23 mouse cellular contexts compared by ENCODE assay signal in the genomic region with DNA sequence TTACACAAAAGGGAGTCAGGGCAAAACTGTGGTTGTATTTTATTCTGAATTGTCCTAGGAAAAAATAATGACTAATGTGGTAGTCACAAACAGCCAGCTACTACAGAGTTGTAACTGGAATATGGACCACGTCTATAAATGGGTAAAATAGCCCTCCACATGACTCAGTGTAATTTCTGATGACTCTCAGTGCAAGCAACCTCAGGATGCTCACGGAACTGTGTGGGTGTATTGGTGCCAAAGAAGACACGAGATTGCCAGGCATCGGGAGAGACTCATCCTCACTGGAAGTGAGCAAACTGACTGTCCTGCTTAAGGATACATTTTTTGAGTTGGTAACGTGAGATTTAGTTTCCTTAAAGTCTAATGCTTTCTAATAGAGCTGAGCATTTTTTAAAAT.
DNase-seq lines count a peak whose midpoint lies in the region; ATAC-seq and TF ChIP-seq lines count a peak whose summit lies in the region.
"Had no signal": no experiment of that assay in that cellular context is flagged by ENCODE, and none has a peak within 500 bp of the region (broad histone marks: within the 10 kb centered on the region; RNA-seq: fewer than 3 reads in every experiment).

No protein-coding gene starts in this region.

- 86% methylated on average over 5 of the region's 5 CpGs for WGBS in liver, embryonic 11.5 days

- DNase-seq in 3T3-L1 (ENCODE audit: low read depth, low spot score) (peak; percentile 68), NIH3T3 (ENCODE audit: low read depth) (peak; percentile 53), liver (no peak)
- no peak for DNase-seq in liver, embryonic 11.5 days (ENCODE audit: low spot score)
- DNase-seq: adrenal gland, adult 2 months; adrenal gland, postnatal 10 days; adrenal gland, postnatal 25 days; cerebellum, adult 11-12 months; cerebellum, adult 2 months; cerebellum, adult 9-10 months; cerebellum, postnatal 10 days; cerebellum, postnatal 25 days had no signal

- H3K9me3 ChIP-seq in liver, embryonic 11.5 days (ENCODE audit: control insufficient read depth, low read length): no peaks in the 10 kb centered on the region
- H3K9me3 ChIP-seq: embryonic facial prominence, embryonic 10.5 days; embryonic facial prominence, embryonic 12.5 days; forebrain, embryonic 10.5 days; forebrain, embryonic 12.5 days; G1E had no signal

- TF ChIP-seq POLR2A in embryonic fibroblast, embryonic 13.5 days (IDR thresholded peaks at IDR 0.05; ENCODE audit: low read depth, low read length): no peak

- no peaks in the 10 kb centered on the region for H3K27me3 ChIP-seq in liver, embryonic 11.5 days (replicated peaks; ENCODE audit: control insufficient read depth, insufficient read depth, low read length)
- H3K27me3 ChIP-seq: CH12.LX; embryonic facial prominence, embryonic 12.5 days; forebrain, embryonic 12.5 days had no signal

- TF ChIP-seq CTCF in embryonic fibroblast, embryonic 13.5 days (IDR thresholded peaks at IDR 0.05; ENCODE audit: borderline replicate concordance, insufficient read depth, low read length): no peak

- no peak for ATAC-seq in liver, embryonic 11.5 days (replicated peaks; ENCODE audit: low FRiP score)
- ATAC-seq: CD4-positive, CD25-positive, alpha-beta regulatory T cell, adult 4 months; forebrain, embryonic 14.5 days; forebrain, embryonic 16.5 days had no signal

- H3K4me2 ChIP-seq in liver, embryonic 11.5 days: no peak overlapping the region
- H3K4me2 ChIP-seq: embryonic facial prominence, embryonic 12.5 days; forebrain, embryonic 12.5 days had no signal

- H3K36me3 ChIP-seq in liver, embryonic 11.5 days (ENCODE audit: control insufficient read depth, insufficient read depth, low read length): peaks cover 3% of the 10 kb centered on the region

- no peak overlapping the region for H3K4me3 ChIP-seq in embryonic fibroblast, embryonic 13.5 days (ENCODE audit: insufficient read depth, low read length)
- H3K4me3 ChIP-seq in liver, embryonic 11.5 days (ENCODE audit: low read depth, low read length): no peak overlapping the region
- H3K4me3 ChIP-seq: embryonic facial prominence, embryonic 10.5 days; embryonic facial prominence, embryonic 12.5 days; erythroblast, embryonic 14.5 days; forebrain, embryonic 10.5 days; forebrain, embryonic 12.5 days had no signal

- H3K27ac ChIP-seq in embryonic fibroblast, embryonic 13.5 days (ENCODE audit: insufficient read depth, low read length): peak overlapping the region; percentile 35; the same call in 1 of the 2 replicates
- H3K27ac ChIP-seq in liver, embryonic 11.5 days (ENCODE audit: low read depth, low read length): no peak overlapping the region
- H3K27ac ChIP-seq: embryonic facial prominence, embryonic 10.5 days; embryonic facial prominence, embryonic 12.5 days; forebrain, embryonic 10.5 days; forebrain, embryonic 12.5 days had no signal

- peaks cover 6% of the 10 kb centered on the region; the same call in 1 of the 2 replicates for H3K4me1 ChIP-seq in embryonic fibroblast, embryonic 13.5 days (ENCODE audit: control insufficient read depth, insufficient read depth, low read length)
- no peaks in the 10 kb centered on the region for H3K4me1 ChIP-seq in liver, embryonic 11.5 days (replicated peaks; ENCODE audit: control insufficient read depth, insufficient read depth, low read length)

- no peak overlapping the region for H3K9ac ChIP-seq in liver, embryonic 11.5 days (ENCODE audit: low read depth, low read length)
- H3K9ac ChIP-seq: embryonic facial prominence, embryonic 12.5 days; forebrain, embryonic 12.5 days had no signal

Comparison
In these comparisons a context has a peak if more than half of its experiments do, and no peak if none do; other contexts are left out.
1. DNase-seq: peak in 3T3-L1 (single experiment) and NIH3T3 (single experiment); none in liver (single experiment) and liver, embryonic 11.5 days (single experiment).